Mouse (Mus musculus): ENCODE measurements around the gene Rell1.
"Not testable (repeated sequence)": the region's sequence is repeated elsewhere in the genome, so short reads cannot be mapped to it uniquely, and the experiment has no call there.

The Rell1 gene

GRCm38 (mm10) chr5:63897001-63897819 is 71.5 kb downstream of the Rell1 start:
- not testable (repeated sequence) for DNase-seq

- no peak for DNase-seq
These were observed 76.8 kb downstream of the Rell1 start for GRCm38 (mm10) chr5:63891912-63892311.

DNA sequence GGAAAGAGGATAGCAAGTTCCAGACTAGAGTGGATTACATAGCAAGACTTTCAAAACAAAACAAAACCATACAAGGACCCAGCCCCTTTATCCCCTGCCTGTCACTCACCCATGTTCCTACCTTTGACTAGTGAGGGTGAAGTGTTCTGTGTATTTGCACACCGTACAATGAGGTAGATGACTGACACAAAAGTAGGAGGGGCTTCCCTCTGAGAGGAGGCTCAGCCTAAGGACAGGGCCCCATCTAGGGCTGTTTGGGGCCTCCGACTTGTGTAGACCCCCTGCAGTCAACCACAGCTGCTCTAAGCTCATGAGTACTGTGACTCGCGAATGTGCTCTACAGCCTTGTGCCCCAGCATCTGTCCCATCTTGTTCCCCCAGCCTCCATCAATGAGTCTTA is 77.5 kb downstream of the Rell1 start:
- no peak for DNase-seq

GRCm38 (mm10) chr5:63887111-63887510 is 81.6 kb downstream of the Rell1 start:
- DNase-seq, result no peak

DNA sequence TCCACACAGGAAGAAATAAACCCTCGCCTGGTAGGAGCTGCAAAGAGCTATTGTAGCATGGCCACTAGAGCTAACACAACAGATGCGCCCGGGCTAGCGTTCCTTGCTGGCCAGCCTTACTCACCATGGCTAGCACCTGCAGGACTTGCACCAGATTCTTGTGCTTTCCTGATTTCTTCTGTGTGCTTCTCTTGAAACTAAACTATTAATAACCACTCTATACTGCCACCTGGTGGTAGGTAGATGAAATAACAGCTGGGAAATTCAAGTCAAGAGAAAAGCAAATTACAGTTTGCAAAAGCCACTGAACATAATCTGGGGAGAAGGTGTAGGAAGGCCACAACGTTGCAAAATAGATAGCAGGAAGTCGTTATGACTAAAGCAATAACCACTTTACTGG is 82.0 kb downstream of the Rell1 start:
- peak in 1 of 2 experiments; percentile 9 for DNase-seq

DNA sequence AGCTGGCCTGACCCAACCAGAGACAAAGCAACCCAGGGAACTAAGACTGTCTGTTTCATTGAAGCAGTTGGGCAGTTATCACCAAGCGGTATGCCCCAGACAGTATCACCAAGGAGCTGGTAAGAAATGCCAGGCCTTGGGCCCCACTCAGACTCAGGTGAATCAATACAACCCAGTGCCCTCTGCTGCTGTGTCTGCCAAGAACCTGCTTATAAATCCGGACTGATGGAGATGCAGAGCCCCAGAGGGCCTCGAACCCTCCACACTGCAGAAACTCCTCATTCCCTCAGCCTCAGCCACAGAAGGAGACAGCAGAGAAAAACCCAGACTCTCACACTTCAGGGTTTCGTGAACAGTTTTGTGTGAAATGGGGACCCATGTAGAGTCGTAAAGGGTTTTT is 82.4 kb downstream of the Rell1 start:
- no peak for DNase-seq

GRCm38 (mm10) chr5:63879026-63879425 is 89.7 kb downstream of the Rell1 start:
- no peak for DNase-seq

- DNase-seq, result no peak
These were observed 92.6 kb downstream of the Rell1 start for GRCm38 (mm10) chr5:63876081-63876480.

GRCm38 (mm10) chr5:63874880-63875279 is 93.8 kb downstream of the Rell1 start:
- DNase-seq, result no peak

DNA sequence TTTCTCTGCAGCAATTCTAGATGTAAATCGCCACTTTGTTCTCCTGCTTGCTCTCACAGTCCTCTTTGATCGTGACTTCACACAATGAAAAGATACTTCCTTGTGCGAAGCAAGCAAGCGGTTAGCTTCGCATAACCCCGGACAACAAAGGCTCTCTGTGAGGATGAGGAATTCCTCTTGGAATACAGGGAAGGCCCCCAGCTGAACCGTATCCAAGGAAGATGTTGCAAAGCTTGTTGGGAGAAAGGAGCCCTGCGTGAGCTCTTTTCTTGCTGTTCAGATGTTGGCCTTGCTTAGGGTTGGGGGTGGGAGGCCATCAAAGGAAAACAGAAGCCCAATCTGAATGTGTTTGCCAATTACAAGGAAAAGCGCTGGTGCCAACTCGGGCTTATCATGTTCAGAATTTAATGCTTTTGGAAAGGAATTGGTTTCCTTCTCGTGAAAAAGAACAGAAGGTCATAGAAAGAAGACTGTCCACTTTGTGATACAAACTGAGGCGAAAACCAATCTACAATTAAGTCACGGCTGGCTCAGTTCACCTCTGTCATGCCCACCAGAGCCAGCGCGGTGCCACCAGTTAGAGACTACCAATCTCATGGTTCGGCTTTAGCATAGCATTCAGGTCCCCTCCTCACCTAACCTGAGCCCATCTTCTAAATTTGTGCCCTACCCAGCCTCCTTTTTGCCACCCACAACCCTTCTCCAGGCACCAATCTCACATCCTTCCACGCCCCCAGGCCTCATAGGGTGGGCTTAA is 96.3 kb downstream of the Rell1 start:
- DNase-seq, result no peak

- DNase-seq, result no peak
These were observed 101.3 kb downstream of the Rell1 start for GRCm38 (mm10) chr5:63867421-63867820.

DNA sequence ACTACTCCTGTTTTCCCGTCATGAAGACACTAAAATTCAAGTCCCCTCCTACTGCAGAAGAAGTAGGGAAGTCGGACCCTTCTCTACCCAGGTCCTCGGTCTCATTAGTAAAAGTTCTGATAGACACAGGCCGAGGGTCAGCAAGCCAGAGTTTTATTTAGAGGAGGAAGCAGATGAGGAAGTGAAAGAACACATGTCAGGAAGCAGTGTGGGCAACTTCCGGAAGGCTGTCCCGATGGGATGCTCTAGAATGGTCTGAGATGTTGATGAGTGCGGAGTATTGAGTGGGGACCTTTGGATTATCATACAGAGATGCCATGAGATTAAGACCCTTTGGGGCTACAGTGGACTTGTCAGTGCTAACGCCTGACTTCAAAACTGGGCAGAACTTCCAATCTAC is 109.8 kb downstream of the Rell1 start:
- DNase-seq, result peak in 1 of 2 experiments; percentile 12

Data from spleen, adult 18-20 months (tissue).